Mouse (Mus musculus) layer of hippocampus, postnatal 14 days (tissue): ENCODE measurements at regions not wholly inside any gene's neighbourhood (a gene's known extent, or its start where the extent isn't known, plus 50 kb on each side); places are given as distances from the start of the nearest gene placed in this dataset.
A peak's percentile ranks its signal among the peaks of the same experiment; 100 is the strongest.

Experiments
- DNase-seq, 2 experiments: peaks; one replicate each; pipeline ENCODE4 v3.0.0; 2021 to 2022; ENCODE audit warnings: low spot score in 2 of 2, mixed read lengths in 1 of 2

GRCm38 (mm10) chr8:35991013-35991412 is 225.4 kb downstream of the Gm19410 start:
- DNase-seq: no peak

GRCm38 (mm10) chr8:35991936-35992603 is 226.5 kb downstream of the Gm19410 start:
- no peak for DNase-seq

- no peak for DNase-seq
Observed at GRCm38 (mm10) chr8:35996330-35997077, 230.9 kb downstream of the Gm19410 start.

- DNase-seq: no peak
Observed at GRCm38 (mm10) chr8:35999584-35999983, 234.0 kb downstream of the Gm19410 start.

- no peak for DNase-seq
Observed at GRCm38 (mm10) chr8:36004387-36004786, 238.8 kb downstream of the Gm19410 start.

GRCm38 (mm10) chr8:36005536-36005935 is 239.9 kb downstream of the Gm19410 start:
- DNase-seq: no peak

- DNase-seq: no peak
Observed at GRCm38 (mm10) chr8:36007724-36008123, 242.1 kb downstream of the Gm19410 start.

GRCm38 (mm10) chr8:36009565-36009964 is 244.0 kb downstream of the Gm19410 start:
- DNase-seq: no peak

- no peak for DNase-seq
Observed at GRCm38 (mm10) chr8:36010446-36011217, 245.0 kb downstream of the Gm19410 start.

- DNase-seq: peak in 1 of 2 experiments; percentile 71
Observed at GRCm38 (mm10) chr8:36014862-36015261, 249.3 kb downstream of the Gm19410 start.

- no peak for DNase-seq
Observed at GRCm38 (mm10) chr8:36016321-36017114, 250.9 kb downstream of the Gm19410 start.

- no peak for DNase-seq
Observed at GRCm38 (mm10) chr8:36018993-36019753, 253.6 kb downstream of the Gm19410 start.

- DNase-seq: no peak
Observed at GRCm38 (mm10) chr8:36019895-36020294, 254.3 kb downstream of the Gm19410 start.

GRCm38 (mm10) chr8:36027586-36027985 is 262.0 kb downstream of the Gm19410 start:
- DNase-seq: peak in 1 of 2 experiments; percentile 20

GRCm38 (mm10) chr8:36028121-36028955 is 262.7 kb downstream of the Gm19410 start:
- DNase-seq: no peak

- DNase-seq: no peak
Observed at GRCm38 (mm10) chr8:36029445-36029844, 263.9 kb downstream of the Gm19410 start.

- DNase-seq: no peak
Observed at GRCm38 (mm10) chr8:36030237-36030636, 264.6 kb downstream of the Gm19410 start.

GRCm38 (mm10) chr8:36031966-36032719 is 266.6 kb downstream of the Gm19410 start:
- DNase-seq: peak; percentile 39 to 73

GRCm38 (mm10) chr8:36035339-36035738 is 269.7 kb downstream of the Gm19410 start:
- no peak for DNase-seq
